Comparison of ENCODE assay signal across 28 mouse cellular contexts in the genomic region with DNA sequence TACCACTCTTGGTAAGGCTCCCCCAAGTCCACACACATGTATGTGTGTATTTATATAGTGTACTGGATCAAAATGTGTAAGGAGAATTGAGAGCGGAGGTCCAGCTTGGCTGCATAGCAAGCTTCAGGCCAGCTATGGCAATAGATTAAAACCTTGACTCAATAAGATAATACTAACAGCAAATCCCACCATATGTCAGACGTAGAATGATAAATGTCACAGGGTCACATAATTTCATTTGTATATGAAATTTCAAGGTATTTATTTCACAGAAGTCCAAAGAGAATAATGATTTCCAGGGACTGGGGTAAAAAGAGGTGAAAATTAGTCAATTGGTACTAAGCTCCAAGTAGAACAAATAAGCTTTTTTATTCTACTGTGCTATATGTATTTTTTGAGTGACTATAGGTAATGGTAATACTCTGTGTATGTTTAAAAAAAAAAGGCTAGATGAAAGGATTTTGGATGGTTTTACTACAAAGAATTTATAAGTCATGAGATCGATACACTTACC.
"Had no signal": no experiment of that assay in that cellular context is flagged by ENCODE, and none has a peak within 500 bp of the region (broad histone marks: within the 10 kb centered on the region; RNA-seq: fewer than 3 reads in every experiment).

No protein-coding gene starts in this region.

- H3K27ac ChIP-seq: limb, embryonic 10.5 days; limb, embryonic 12.5 days; limb, embryonic 13.5 days; limb, embryonic 15.5 days; liver, embryonic 12.5 days; liver, embryonic 13.5 days; liver, embryonic 14.5 days; liver, embryonic 15.5 days; lung, embryonic 15.5 days; macrophage; midbrain, embryonic 10.5 days; midbrain, embryonic 12.5 days; midbrain, embryonic 13.5 days; midbrain, embryonic 15.5 days; neural tube, embryonic 12.5 days had no signal

- DNase-seq: left cerebral cortex, postnatal 4 days; liver; liver, embryonic 13.5 days; liver, postnatal 0 days; lung, adult 18-20 months; lung, adult 2 months; lung, embryonic 14.5 days; lung, postnatal 10 days; lung, postnatal 14 days; lung, postnatal 36 days; lung, postnatal 4 days; midbrain, embryonic 14.5 days had no signal

- H3K4me3 ChIP-seq: limb, embryonic 10.5 days; limb, embryonic 12.5 days; limb, embryonic 13.5 days; limb, embryonic 15.5 days; liver, embryonic 12.5 days; liver, embryonic 13.5 days; liver, embryonic 15.5 days; lung, embryonic 15.5 days; megakaryocyte, embryonic 14.5 days; midbrain, embryonic 10.5 days; midbrain, embryonic 12.5 days; midbrain, embryonic 13.5 days; midbrain, embryonic 15.5 days; myocyte; neural tube, embryonic 12.5 days had no signal

- H3K9me3 ChIP-seq: limb, embryonic 10.5 days; limb, embryonic 12.5 days; limb, embryonic 13.5 days; limb, embryonic 15.5 days; liver, embryonic 12.5 days; liver, embryonic 13.5 days; liver, embryonic 15.5 days; lung, embryonic 15.5 days; megakaryocyte, embryonic 14.5 days; midbrain, embryonic 10.5 days; midbrain, embryonic 12.5 days; midbrain, embryonic 13.5 days; midbrain, embryonic 15.5 days; neural tube, embryonic 12.5 days had no signal

- H3K27me3 ChIP-seq: limb, embryonic 12.5 days; limb, embryonic 13.5 days; limb, embryonic 15.5 days; liver, embryonic 13.5 days; liver, embryonic 15.5 days; lung, embryonic 15.5 days; megakaryocyte, embryonic 14.5 days; midbrain, embryonic 12.5 days; midbrain, embryonic 13.5 days; midbrain, embryonic 15.5 days; neural tube, embryonic 12.5 days had no signal

- H3K36me3 ChIP-seq: limb, embryonic 10.5 days; limb, embryonic 12.5 days; limb, embryonic 13.5 days; limb, embryonic 15.5 days; liver, embryonic 12.5 days; liver, embryonic 13.5 days; liver, embryonic 15.5 days; lung, embryonic 15.5 days; midbrain, embryonic 10.5 days; midbrain, embryonic 12.5 days; midbrain, embryonic 13.5 days; midbrain, embryonic 15.5 days; neural tube, embryonic 12.5 days had no signal

- H3K9ac ChIP-seq: limb, embryonic 12.5 days; limb, embryonic 13.5 days; limb, embryonic 15.5 days; liver, embryonic 12.5 days; liver, embryonic 13.5 days; liver, embryonic 14.5 days; liver, embryonic 15.5 days; liver, postnatal 0 days; lung, embryonic 14.5 days; lung, embryonic 15.5 days; midbrain, embryonic 12.5 days; midbrain, embryonic 13.5 days; midbrain, embryonic 15.5 days; neural tube, embryonic 12.5 days had no signal

- H3K4me1 ChIP-seq: limb, embryonic 10.5 days; limb, embryonic 12.5 days; limb, embryonic 13.5 days; limb, embryonic 15.5 days; liver, embryonic 15.5 days; lung, embryonic 15.5 days; midbrain, embryonic 12.5 days; midbrain, embryonic 13.5 days; midbrain, embryonic 15.5 days; neural tube, embryonic 12.5 days had no signal
